Mouse (Mus musculus): ENCODE measurements around the gene Kcnh2. TPM values are rescaled to one million over a fixed set of nuclear protein-coding genes. Genes with fewer than 3 reads are reported as not detected.

Kcnh2 gene
- total RNA-seq, 2 experiments from 2014 or later: 52.6 to 61.1 TPM

GRCm38 (mm10) chr5:24319776-24320466, 31.5 kb downstream of the Kcnh2 start:
- DNase-seq: no peak

- DNase-seq: no peak
Observed at GRCm38 (mm10) chr5:24309223-24309622, 42.2 kb downstream of the Kcnh2 start.

- DNase-seq: no peak
Observed at GRCm38 (mm10) chr5:24308621-24309020, 42.8 kb downstream of the Kcnh2 start.

- DNase-seq: no peak
Observed at GRCm38 (mm10) chr5:24307118-24307777, 44.2 kb downstream of the Kcnh2 start.

- DNase-seq: peak; percentile 43 to 61
Observed at GRCm38 (mm10) chr5:24303199-24303598, 48.2 kb downstream of the Kcnh2 start.

GRCm38 (mm10) chr5:24299845-24300589, 51.4 kb downstream of the Kcnh2 start:
- peak; percentile 56 to 61 for DNase-seq

GRCm38 (mm10) chr5:24291954-24292353, 59.5 kb downstream of the Kcnh2 start:
- peak; percentile 53 to 60 for DNase-seq

- DNase-seq: no peak
Observed at GRCm38 (mm10) chr5:24286221-24286970, 65.0 kb downstream of the Kcnh2 start.

- no peak for DNase-seq
Observed at GRCm38 (mm10) chr5:24284145-24284544, 67.3 kb downstream of the Kcnh2 start.

- DNase-seq: no peak
Observed at GRCm38 (mm10) chr5:24283181-24283580, 68.2 kb downstream of the Kcnh2 start.

GRCm38 (mm10) chr5:24280523-24280922, 70.9 kb downstream of the Kcnh2 start:
- no peak for DNase-seq

GRCm38 (mm10) chr5:24279527-24279926, 71.9 kb downstream of the Kcnh2 start:
- no peak for DNase-seq

GRCm38 (mm10) chr5:24278206-24278605, 73.2 kb downstream of the Kcnh2 start:
- peak in 1 of 2 experiments; percentile 22 for DNase-seq

GRCm38 (mm10) chr5:24273683-24274621, 77.5 kb downstream of the Kcnh2 start:
- peak; percentile 55 to 60 for DNase-seq

- DNase-seq: no peak
Observed at GRCm38 (mm10) chr5:24270941-24271340, 80.5 kb downstream of the Kcnh2 start.

Other genes starting within 250 kb of the Kcnh2 start
- 1 to 10 TPM; 6.9 to 7.0 TPM for gene Nupl2, start 186.6 kb downstream of the Kcnh2 start, total RNA-seq (2021)
- 10 to 100 TPM; 21.8 to 22.6 TPM for gene Nos3, start 13.2 kb upstream of the Kcnh2 start, total RNA-seq (2021)
- 1 to 10 TPM in 1 of 2 experiments, under 1 TPM in 1; 0.75 to 1.4 TPM for gene Atg9b, start 40.5 kb upstream of the Kcnh2 start, total RNA-seq (2021)
- gene Abcb8, start 42.1 kb upstream of the Kcnh2 start, total RNA-seq (2021): 10 to 100 TPM; 87.2 to 90.7 TPM
- not detected for gene Asic3, start 61.8 kb upstream of the Kcnh2 start, total RNA-seq (2021)
- 10 to 100 TPM; 19.3 to 23.0 TPM for gene Cdk5, start 71.9 kb upstream of the Kcnh2 start, total RNA-seq (2021)
- gene Slc4a2, start 72.2 kb upstream of the Kcnh2 start, total RNA-seq (2021): 10 to 100 TPM; 25.5 to 30.3 TPM
- gene Fastk, start 93.7 kb upstream of the Kcnh2 start, total RNA-seq (2021): 100 to 1,000 TPM; 288 to 330 TPM
- 10 to 100 TPM; 10.7 to 10.8 TPM for gene Tmub1, start 96.2 kb upstream of the Kcnh2 start, total RNA-seq (2021)
- gene Agap3, start 100.6 kb upstream of the Kcnh2 start, total RNA-seq (2021): 10 to 100 TPM; 89.1 to 98.9 TPM
- not detected for gene Gbx1, start 175.6 kb upstream of the Kcnh2 start, total RNA-seq (2021)
- gene Asb10, start 189.4 kb upstream of the Kcnh2 start, total RNA-seq (2021): 10 to 100 TPM; 83.7 to 90.6 TPM
- gene 4931409K22Rik, start 205.2 kb upstream of the Kcnh2 start, total RNA-seq (2021): not detected
- 10 to 100 TPM; 53.5 to 54.9 TPM for gene Abcf2, start 225.9 kb upstream of the Kcnh2 start, total RNA-seq (2021)
- gene Chpf2, start 235.1 kb upstream of the Kcnh2 start, total RNA-seq (2021): 1 to 10 TPM; 5.8 to 6.9 TPM